Mouse (Mus musculus): ENCODE measurements around the gene Gm45799. TPM values are rescaled to one million over a fixed set of nuclear protein-coding genes. Genes with fewer than 3 reads are reported as not detected.

The Gm45799 gene
- polyA plus RNA-seq, 1 experiment from 2014 or later: 34.6 TPM

DNA sequence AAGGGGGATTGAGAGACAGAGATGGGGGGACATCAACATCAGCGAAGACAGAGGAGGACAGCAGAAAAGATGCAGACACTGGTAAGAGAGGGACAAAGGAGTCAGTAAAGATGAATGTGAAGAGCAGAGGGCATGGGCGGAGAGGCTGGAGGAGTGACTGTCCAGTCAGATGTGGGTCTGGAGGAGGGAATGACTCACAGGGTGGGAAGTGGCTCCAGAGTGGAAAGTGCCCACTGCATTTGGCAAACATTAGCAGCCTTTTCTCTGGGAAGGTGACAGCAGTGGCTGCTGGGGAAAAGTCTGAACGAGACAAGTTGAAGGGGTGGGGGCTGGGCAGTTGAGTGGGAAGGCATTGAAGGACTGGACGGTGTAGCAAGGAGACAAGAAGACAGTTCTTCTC is 19.3 kb upstream of the Gm45799 start:
- Histone ChIP-seq H3K36me3 (ENCODE audit: control insufficient read depth, insufficient read depth, low read length) (peaks cover 12% of the 10 kb centered on the region; the same call in 1 of the 2 replicates), H3K4me1 (ENCODE audit: control insufficient read depth, insufficient read depth, low read length) (no peaks in the 10 kb centered on the region), H3K4me2 (ENCODE audit: low read depth, low read length) (no peak overlapping the region), H3K9me3 (ENCODE audit: control insufficient read depth, low read length) (no peaks in the 10 kb centered on the region), H3K4me3 (ENCODE audit: low read length) (no peak overlapping the region), H3K27ac (ENCODE audit: low read length) (no peak overlapping the region), H3K9ac (ENCODE audit: low read depth, low read length) (no peak overlapping the region), H3K27me3 (replicated peaks; ENCODE audit: control insufficient read depth, insufficient read depth, low read length) (no peaks in the 10 kb centered on the region)
- ATAC-seq: no peak
- WGBS: 70% methylated on average over 4 of the region's 4 CpGs

DNA sequence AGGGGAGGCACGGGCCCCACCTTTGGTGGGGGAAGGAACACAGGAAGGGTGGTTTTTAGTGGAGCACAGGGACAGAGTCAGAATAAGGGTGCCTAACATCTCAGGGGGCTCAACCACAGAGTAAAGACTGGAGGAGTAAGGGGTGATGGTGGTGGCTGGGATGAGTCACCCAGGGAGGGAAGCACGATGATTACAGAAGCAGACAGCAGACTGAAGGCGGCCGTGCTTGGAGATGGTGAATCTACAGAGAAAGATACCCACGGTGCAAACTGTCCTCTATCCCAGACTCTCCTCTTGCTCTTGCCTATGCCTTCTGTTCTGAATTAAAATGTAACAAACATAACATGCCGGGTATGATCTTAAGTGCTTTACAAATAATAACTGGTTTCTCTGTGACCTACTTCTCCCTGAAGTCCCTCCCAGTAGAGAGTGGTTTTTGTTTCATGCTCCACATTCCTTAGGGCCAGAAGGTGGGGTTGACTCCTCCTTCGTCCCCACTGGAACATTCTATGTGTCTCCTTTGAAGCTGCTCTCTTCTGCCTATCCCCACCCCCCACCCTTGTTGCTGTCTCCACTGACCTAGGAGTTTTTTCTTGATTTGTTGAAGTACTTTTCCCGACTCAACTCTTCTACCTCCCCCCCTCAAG is 18.6 kb upstream of the Gm45799 start:
- no peak overlapping the region for H3K27ac ChIP-seq (ENCODE audit: low read length)
- no peak overlapping the region for H3K9ac ChIP-seq (ENCODE audit: low read depth, low read length)
- ATAC-seq: no peak
- H3K9me3 ChIP-seq (ENCODE audit: control insufficient read depth, low read length): no peaks in the 10 kb centered on the region
- H3K4me3 ChIP-seq (ENCODE audit: low read length): no peak overlapping the region
- WGBS: 75% methylated on average over 8 of the region's 8 CpGs
- H3K36me3 ChIP-seq (ENCODE audit: control insufficient read depth, insufficient read depth, low read length): peaks cover 12% of the 10 kb centered on the region; the same call in 1 of the 2 replicates
- H3K27me3 ChIP-seq (replicated peaks; ENCODE audit: control insufficient read depth, insufficient read depth, low read length): no peaks in the 10 kb centered on the region
- H3K4me2 ChIP-seq (ENCODE audit: low read depth, low read length): no peak overlapping the region
- H3K4me1 ChIP-seq (ENCODE audit: control insufficient read depth, insufficient read depth, low read length): no peaks in the 10 kb centered on the region

DNA sequence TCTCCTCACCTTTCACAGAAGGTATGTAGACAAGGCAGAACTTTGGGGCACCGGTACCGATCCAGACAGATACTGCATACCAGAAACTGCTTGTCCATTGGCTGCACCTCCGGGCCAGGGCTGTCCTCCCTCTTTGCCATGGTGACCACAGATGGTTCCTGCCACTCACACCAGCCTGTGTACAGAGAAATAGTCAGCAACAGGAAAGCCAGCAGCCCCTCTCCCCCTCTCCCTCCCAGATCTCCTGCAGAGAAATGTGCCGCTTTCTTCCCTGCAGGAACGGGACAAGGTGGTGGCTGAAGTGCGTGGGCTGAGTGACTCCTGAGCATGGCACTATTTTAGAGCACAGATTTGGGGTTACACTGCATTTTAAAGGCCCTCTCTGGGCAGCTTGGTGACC is 15.0 kb upstream of the Gm45799 start:
- no peak for ATAC-seq
- no peaks in the 10 kb centered on the region for H3K36me3 ChIP-seq (ENCODE audit: control insufficient read depth, insufficient read depth, low read length)
- H3K4me2 ChIP-seq (ENCODE audit: low read depth, low read length): no peak overlapping the region
- 83% methylated on average over 6 of the region's 6 CpGs for WGBS
- no peak overlapping the region for H3K27ac ChIP-seq (ENCODE audit: low read length)
- no peak overlapping the region for H3K4me3 ChIP-seq (ENCODE audit: low read length)
- H3K4me1 ChIP-seq (ENCODE audit: control insufficient read depth, insufficient read depth, low read length): peaks cover 12% of the 10 kb centered on the region
- no peak overlapping the region for H3K9ac ChIP-seq (ENCODE audit: low read depth, low read length)
- H3K27me3 ChIP-seq (replicated peaks; ENCODE audit: control insufficient read depth, insufficient read depth, low read length): no peaks in the 10 kb centered on the region
- H3K9me3 ChIP-seq (ENCODE audit: control insufficient read depth, low read length): no peaks in the 10 kb centered on the region

DNA sequence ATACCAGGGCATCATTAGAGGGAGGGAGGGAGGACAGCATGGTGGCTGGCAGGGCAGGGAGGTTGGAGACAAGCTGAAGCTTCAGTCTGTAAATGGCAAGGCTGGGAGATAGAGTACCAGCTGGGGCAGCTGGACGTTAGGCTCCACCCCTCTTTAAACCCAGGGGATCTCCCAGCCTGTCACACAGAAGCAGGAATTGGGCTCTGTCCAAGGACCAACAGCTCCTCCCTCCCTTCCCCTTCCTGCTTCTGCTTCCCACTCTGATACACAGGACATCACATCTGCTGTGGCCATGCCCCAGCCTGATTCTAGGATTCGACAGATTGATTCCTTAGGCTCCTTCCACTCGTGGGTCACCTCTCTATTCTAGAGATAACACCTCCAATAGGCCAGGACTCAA is 11.7 kb upstream of the Gm45799 start:
- no peaks in the 10 kb centered on the region for H3K9me3 ChIP-seq (ENCODE audit: control insufficient read depth, low read length)
- peak; percentile 11; the same call in 1 of the 2 replicates for ATAC-seq
- H3K9ac ChIP-seq (ENCODE audit: low read depth, low read length): no peak overlapping the region
- H3K4me1 ChIP-seq (ENCODE audit: control insufficient read depth, insufficient read depth, low read length): peaks cover 17% of the 10 kb centered on the region
- 20% methylated on average over 3 of the region's 3 CpGs for WGBS
- no peak overlapping the region for H3K4me2 ChIP-seq (ENCODE audit: low read depth, low read length)
- H3K4me3 ChIP-seq (ENCODE audit: low read length): no peak overlapping the region
- H3K36me3 ChIP-seq (ENCODE audit: control insufficient read depth, insufficient read depth, low read length): no peaks in the 10 kb centered on the region
- no peaks in the 10 kb centered on the region for H3K27me3 ChIP-seq (replicated peaks; ENCODE audit: control insufficient read depth, insufficient read depth, low read length)
- H3K27ac ChIP-seq (ENCODE audit: low read length): 0 out of 2 replicates have a peak overlapping the region, but pooled peaks have one; percentile 43

DNA sequence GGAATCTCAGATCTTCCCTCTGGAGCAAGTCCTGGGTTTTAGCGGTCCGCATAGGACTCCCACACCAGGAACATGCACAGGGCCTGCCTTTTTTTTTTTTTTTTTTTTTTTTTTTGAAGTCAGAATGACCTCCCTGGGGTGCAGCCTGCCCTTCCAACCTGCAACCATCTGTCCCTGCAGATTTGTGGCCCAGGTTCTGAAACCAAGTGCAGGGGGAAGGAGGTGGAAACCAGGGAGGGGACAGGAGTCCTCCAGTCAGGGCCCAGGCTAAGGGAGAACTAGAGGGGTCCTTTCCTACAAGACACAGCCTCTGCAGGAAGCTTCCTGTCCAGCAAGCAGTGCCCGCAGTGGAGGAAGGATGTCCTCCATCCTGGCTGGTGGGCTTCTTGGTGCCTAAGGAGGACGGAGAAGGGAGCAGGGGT is 7.8 kb upstream of the Gm45799 start:
- H3K4me2 ChIP-seq (ENCODE audit: low read depth, low read length): peak overlapping the region; percentile 92
- no peaks in the 10 kb centered on the region for H3K9me3 ChIP-seq (ENCODE audit: control insufficient read depth, low read length)
- peaks cover 4% of the 10 kb centered on the region; the same call in 1 of the 2 replicates for H3K36me3 ChIP-seq (ENCODE audit: control insufficient read depth, insufficient read depth, low read length)
- 19% methylated on average over 4 of the region's 4 CpGs for WGBS
- H3K27ac ChIP-seq (ENCODE audit: low read length): no peak overlapping the region
- H3K4me3 ChIP-seq (ENCODE audit: low read length): peak overlapping the region; percentile 86
- ATAC-seq: peak; percentile 3
- H3K4me1 ChIP-seq (ENCODE audit: control insufficient read depth, insufficient read depth, low read length): peaks cover 21% of the 10 kb centered on the region
- peak overlapping the region; percentile 88 for H3K9ac ChIP-seq (ENCODE audit: low read depth, low read length)
- H3K27me3 ChIP-seq (replicated peaks; ENCODE audit: control insufficient read depth, insufficient read depth, low read length): no peaks in the 10 kb centered on the region

DNA sequence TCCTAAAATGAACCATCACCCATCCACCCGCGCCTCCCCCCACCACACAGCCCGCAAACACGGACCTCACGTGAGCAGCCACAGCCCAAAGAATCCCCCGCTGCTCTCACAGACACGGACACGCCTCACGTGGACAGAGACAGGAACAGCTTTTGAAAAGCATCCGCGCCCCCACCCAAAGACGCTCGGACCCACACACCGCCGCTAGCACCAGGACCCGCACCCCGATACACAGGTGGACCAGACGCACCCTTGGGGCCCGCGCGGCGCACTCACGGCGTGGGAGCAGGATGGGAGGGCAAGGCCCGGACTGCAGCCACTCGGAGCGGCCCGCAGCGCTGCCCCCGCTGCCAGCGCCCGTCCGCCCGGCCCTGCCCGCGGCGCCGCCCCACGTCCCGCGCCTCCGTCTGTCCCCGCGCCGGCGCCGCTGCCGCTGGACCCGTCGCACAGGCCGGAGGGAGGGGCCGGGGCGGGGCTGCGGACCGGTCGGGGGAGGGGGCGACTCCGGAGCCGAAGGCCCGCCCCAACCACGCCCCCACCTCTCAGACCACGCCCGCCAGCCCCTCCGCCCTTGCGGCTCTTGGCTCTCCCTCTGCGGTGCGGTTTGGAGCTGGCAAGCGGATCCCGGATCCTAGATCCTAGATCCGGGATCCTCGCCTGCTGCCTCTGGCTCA is 7.1 kb upstream of the Gm45799 start, which contains the start of gene Trim3:
Gene Trim3 (minus strand): TSS at position 445 of the 674 bp plus-strand sequence.
- Histone ChIP-seq H3K4me3 (ENCODE audit: low read length) (peak within 1 kb of the TSS; percentile 86), H3K27ac (ENCODE audit: low read length) (peak within 1 kb of the TSS; percentile 72), H3K4me1 (ENCODE audit: control insufficient read depth, insufficient read depth, low read length) (peaks cover 20% of the 10 kb centered on the region), H3K4me2 (ENCODE audit: low read depth, low read length) (peak within 1 kb of the TSS; percentile 92), H3K36me3 (ENCODE audit: control insufficient read depth, insufficient read depth, low read length) (peaks cover 4% of the 10 kb centered on the region; the same call in 1 of the 2 replicates), H3K9ac (ENCODE audit: low read depth, low read length) (peak within 1 kb of the TSS; percentile 88), H3K27me3 (replicated peaks; ENCODE audit: control insufficient read depth, insufficient read depth, low read length) (no peaks in the 10 kb centered on the region), H3K9me3 (ENCODE audit: control insufficient read depth, low read length) (no peaks in the 10 kb centered on the region)
- peak; percentile 94 for ATAC-seq
- under 1% methylated on average over 55 of the region's 71 CpGs for WGBS

DNA sequence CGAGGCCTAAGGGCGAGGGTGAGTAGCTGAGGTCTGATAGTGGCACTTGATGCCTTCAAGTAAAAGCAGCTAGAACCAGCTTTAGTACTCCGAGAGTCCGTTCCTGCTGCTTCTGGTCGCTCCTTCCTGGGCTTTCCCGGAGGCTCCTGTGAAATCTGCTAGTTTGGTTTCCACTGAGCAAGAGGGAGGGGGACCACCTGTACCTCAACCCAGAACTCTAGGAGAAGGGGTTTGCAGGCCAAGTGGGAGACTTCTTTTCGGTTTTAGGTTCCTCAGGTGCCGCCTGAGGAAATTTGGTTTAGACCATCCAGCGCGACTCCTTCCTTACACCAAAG is 6.6 kb upstream of the Gm45799 start:
- 5% methylated on average over 10 of the region's 10 CpGs for WGBS
- H3K27ac ChIP-seq (ENCODE audit: low read length): peak overlapping the region; percentile 68; the same call in 1 of the 2 replicates
- ATAC-seq: no peak
- peak overlapping the region; percentile 86 for H3K4me3 ChIP-seq (ENCODE audit: low read length)
- H3K4me2 ChIP-seq (ENCODE audit: low read depth, low read length): peak overlapping the region; percentile 92
- no peaks in the 10 kb centered on the region for H3K9me3 ChIP-seq (ENCODE audit: control insufficient read depth, low read length)
- no peaks in the 10 kb centered on the region for H3K27me3 ChIP-seq (replicated peaks; ENCODE audit: control insufficient read depth, insufficient read depth, low read length)
- peak overlapping the region; percentile 88 for H3K9ac ChIP-seq (ENCODE audit: low read depth, low read length)
- peaks cover 4% of the 10 kb centered on the region; the same call in 1 of the 2 replicates for H3K36me3 ChIP-seq (ENCODE audit: control insufficient read depth, insufficient read depth, low read length)
- peaks cover 18% of the 10 kb centered on the region for H3K4me1 ChIP-seq (ENCODE audit: control insufficient read depth, insufficient read depth, low read length)

- no peak overlapping the region for H3K9ac ChIP-seq (ENCODE audit: low read depth, low read length)
- WGBS: 48% methylated on average over 9 of the region's 9 CpGs
Observed at GRCm38 (mm10) chr7:105634272-105634920, 6.0 kb upstream of the Gm45799 start.

GRCm38 (mm10) chr7:105635726-105636125 is 4.6 kb upstream of the Gm45799 start:
- H3K4me3 ChIP-seq (ENCODE audit: low read length): no peak overlapping the region
- H3K4me1 ChIP-seq (ENCODE audit: control insufficient read depth, insufficient read depth, low read length): peaks cover 19% of the 10 kb centered on the region
- H3K27me3 ChIP-seq (replicated peaks; ENCODE audit: control insufficient read depth, insufficient read depth, low read length): no peaks in the 10 kb centered on the region
- no peaks in the 10 kb centered on the region for H3K9me3 ChIP-seq (ENCODE audit: control insufficient read depth, low read length)
- no peak for ATAC-seq
- 93% methylated on average over 2 of the region's 2 CpGs for WGBS
- H3K36me3 ChIP-seq (ENCODE audit: control insufficient read depth, insufficient read depth, low read length): peaks cover 4% of the 10 kb centered on the region; the same call in 1 of the 2 replicates
- no peak overlapping the region for H3K4me2 ChIP-seq (ENCODE audit: low read depth, low read length)
- H3K27ac ChIP-seq (ENCODE audit: low read length): no peak overlapping the region
- no peak overlapping the region for H3K9ac ChIP-seq (ENCODE audit: low read depth, low read length)

More at GRCm38 (mm10) chr7:105634272-105634920, 6.0 kb upstream of the Gm45799 start:
- H3K4me2 ChIP-seq (ENCODE audit: low read depth, low read length): peak overlapping the region; percentile 92
- ATAC-seq: no peak
- H3K9me3 ChIP-seq (ENCODE audit: control insufficient read depth, low read length): no peaks in the 10 kb centered on the region
- H3K4me3 ChIP-seq (ENCODE audit: low read length): peak overlapping the region; percentile 86; the same call in 1 of the 2 replicates
- peaks cover 4% of the 10 kb centered on the region; the same call in 1 of the 2 replicates for H3K36me3 ChIP-seq (ENCODE audit: control insufficient read depth, insufficient read depth, low read length)
- H3K4me1 ChIP-seq (ENCODE audit: control insufficient read depth, insufficient read depth, low read length): peaks cover 16% of the 10 kb centered on the region
- 0 out of 2 replicates have a peak overlapping the region, but pooled peaks have one; percentile 5 for H3K27ac ChIP-seq (ENCODE audit: low read length)
- H3K27me3 ChIP-seq (replicated peaks; ENCODE audit: control insufficient read depth, insufficient read depth, low read length): no peaks in the 10 kb centered on the region
